Mouse (Mus musculus): Measurements from ENCODE around the gene AL732309.1.

DNA sequence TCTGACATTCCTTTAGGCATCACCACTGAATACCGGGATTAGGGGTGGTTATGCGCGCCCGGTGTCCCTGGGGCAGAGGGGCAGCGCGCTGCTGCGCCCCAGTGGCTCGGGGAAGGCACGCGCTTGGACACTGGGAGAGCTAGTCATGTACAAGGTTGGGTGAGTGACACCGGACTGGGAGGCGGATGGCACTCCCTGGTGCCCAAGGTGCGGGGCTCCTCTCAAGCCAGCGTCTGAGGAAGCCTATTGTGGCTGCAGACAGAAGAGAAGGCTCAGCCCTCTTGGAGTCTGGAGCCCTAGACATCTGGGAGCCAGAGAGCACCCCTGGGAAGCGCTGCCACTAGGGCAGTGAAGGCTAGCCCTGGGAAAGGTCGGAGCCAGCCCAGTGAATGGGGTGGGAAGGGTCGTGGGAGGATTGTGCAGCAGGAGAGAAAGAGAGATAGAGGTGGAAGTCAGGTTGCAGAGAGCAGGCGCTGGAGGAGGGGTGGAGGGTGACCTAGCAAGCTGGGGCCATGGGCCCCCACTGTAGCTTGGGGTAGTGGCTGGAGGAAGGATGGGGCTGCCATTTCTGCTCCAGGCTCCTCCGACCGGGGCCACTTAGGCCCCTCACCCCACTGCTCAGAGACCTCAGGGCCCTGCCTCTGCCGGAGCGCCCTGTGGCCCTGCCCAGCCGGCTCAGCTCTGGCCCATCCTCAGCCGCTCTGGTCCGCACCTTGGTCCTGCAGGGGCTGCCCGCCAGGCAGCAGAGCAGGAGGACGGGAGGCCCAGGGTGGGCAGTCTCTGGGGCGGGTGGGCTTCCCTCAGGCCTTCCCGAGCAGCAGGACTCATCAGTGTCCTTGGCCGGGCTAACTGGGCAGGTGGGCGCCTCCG lies 44.8 kb upstream of the AL732309.1 start:
- no peak for TF ChIP-seq CTCF (IDR thresholded peaks at IDR 0.05; ENCODE audit: low read depth, low read length)
- no peak for TF ChIP-seq POLR2A (IDR thresholded peaks at IDR 0.05; ENCODE audit: insufficient read depth, low read length)
